Mouse (Mus musculus) liver, postnatal 0 days (tissue): ENCODE data around the gene Map2k3. TPM values are rescaled to one million over a fixed set of nuclear protein-coding genes. Genes with fewer than 3 reads are reported as not detected.

Experiments used
- ATAC-seq: fragments of 200-750 bp; cut with Nextera tagmentation; 2 replicates; pipeline ENCODE4 v1.8.0; 2017; ENCODE audit warnings: mild to moderate bottlenecking, moderate library complexity
- DNase-seq: peaks from one replicate; pipeline ENCODE4 v3.0.0-alpha.2; 2016
- H3K27ac ChIP-seq: fragments of 300-500 bp; sonication (generic); 2 replicates; pipeline ENCODE4 v1.5.1; 2014; ENCODE audit warnings: antibody characterized with exemption, moderate library complexity, mild to moderate bottlenecking, low read depth
- H3K27me3 ChIP-seq: fragments of 300-500 bp; sonication (generic); 2 replicates; pipeline ENCODE4 v1.6.1; 2014; ENCODE audit warnings: low read length, control low read depth, mixed read lengths; ENCODE audit not compliant: insufficient read depth
- H3K36me3 ChIP-seq: fragments of 300-500 bp; sonication (generic); replicated peaks from 2 replicates; pipeline ENCODE4 v1.6.1; 2014; ENCODE audit warnings: mild to moderate bottlenecking, control low read depth, low read length, moderate library complexity, mixed read lengths; ENCODE audit not compliant: insufficient read depth
- H3K4me1 ChIP-seq: fragments of 300-500 bp; sonication (generic); 2 replicates; pipeline ENCODE4 v1.6.1; 2014; ENCODE audit warnings: antibody characterized with exemption, mild to moderate bottlenecking, control low read depth; ENCODE audit not compliant: insufficient read depth
- H3K4me2 ChIP-seq: fragments of 300-500 bp; sonication (generic); 2 replicates; pipeline ENCODE4 v1.6.1; 2014; ENCODE audit warnings: low read depth, mild to moderate bottlenecking, low read length, moderate library complexity, mixed read lengths
- H3K4me3 ChIP-seq: fragments of 300-500 bp; sonication (generic); 2 replicates; pipeline ENCODE4 v1.5.1; 2014; ENCODE audit warnings: low read depth, low read length
- H3K9ac ChIP-seq: fragments of 300-500 bp; sonication (generic); replicated peaks from 2 replicates; pipeline ENCODE4 v1.6.1; 2014; ENCODE audit warnings: mild to moderate bottlenecking, moderate library complexity
- H3K9me3 ChIP-seq: fragments of 300-500 bp; sonication (generic); 2 replicates; pipeline ENCODE4 v1.6.1; 2016; ENCODE audit warnings: mild to moderate bottlenecking, control low read depth, low read length, mixed read lengths
- CTCF ChIP-seq: sonication (generic); IDR thresholded peaks from 2 replicates; pipeline ENCODE4 v1.5.1; 2016; ENCODE audit warnings: antibody characterized with exemption, low read depth
- EP300 ChIP-seq: IDR thresholded peaks from 2 replicates; pipeline ENCODE4 v1.6.1; 2016; ENCODE audit warnings: antibody characterized with exemption, low read depth, mild to moderate bottlenecking
- WGBS: fragments of 180-500 bp; shearing (Covaris S2); extraction: QIAGEN DNeasy Blood & Tissue Kit; methylation state at CpG from one replicate; pipeline ENCODE4 v1.1.7; 2014; ENCODE audit not compliant: insufficient replicate concordance; 5-methylcytosine and 5-hydroxymethylcytosine counted together
- polyA plus RNA-seq: library from polyadenylated mRNA; unstranded; fragments of >200 nt; fragmentation: Nextera tagmentation; extraction: Ambion mirVana; gene quantifications from 2 replicates; pipeline ENCODE4 v1.2.1, GENCODE M21; 2015

The Map2k3 gene
- polyA plus RNA-seq, 1 experiment from 2014 or later: 66.5 TPM

- Histone ChIP-seq H3K4me1 (peaks cover 8% of the 10 kb centered on the region), H3K27me3 (no peaks in the 10 kb centered on the region), H3K9me3 (no peaks in the 10 kb centered on the region), H3K9ac (no peak overlapping the region), H3K4me2 (no peak overlapping the region), H3K36me3 (peaks cover 62% of the 10 kb centered on the region), H3K27ac (no peak overlapping the region), H3K4me3 (no peak overlapping the region)
- no peak for TF ChIP-seq EP300
- TF ChIP-seq CTCF: no peak
- no peak for DNase-seq
- 89% methylated on average over 5 of the region's 5 CpGs for WGBS
- ATAC-seq: no peak
These were observed 20.1 kb downstream of the Map2k3 start for GRCm38 (mm10) chr11:60951896-60952295.

- Histone ChIP-seq H3K4me3 (no peak overlapping the region), H3K4me1 (peaks cover 8% of the 10 kb centered on the region), H3K9ac (no peak overlapping the region), H3K36me3 (peaks cover 57% of the 10 kb centered on the region), H3K27me3 (no peaks in the 10 kb centered on the region), H3K4me2 (no peak overlapping the region), H3K27ac (no peak overlapping the region), H3K9me3 (no peaks in the 10 kb centered on the region)
- WGBS: 88% methylated on average over 3 of the region's 3 CpGs
- ATAC-seq: no peak
- no peak for TF ChIP-seq CTCF
- no peak for TF ChIP-seq EP300
- DNase-seq: no peak
These were observed 20.5 kb downstream of the Map2k3 start for GRCm38 (mm10) chr11:60952362-60952761.

- H3K4me2 ChIP-seq: no peak overlapping the region
- H3K4me3 ChIP-seq: no peak overlapping the region
- TF ChIP-seq EP300 (no peak), CTCF (no peak)
- H3K27me3 ChIP-seq: no peaks in the 10 kb centered on the region
- no peak overlapping the region for H3K9ac ChIP-seq
- peaks cover 8% of the 10 kb centered on the region for H3K4me1 ChIP-seq
- WGBS: 90% methylated on average over 6 of the region's 6 CpGs
- no peak for DNase-seq
- peaks cover 51% of the 10 kb centered on the region for H3K36me3 ChIP-seq
- no peak overlapping the region for H3K27ac ChIP-seq
- ATAC-seq: no peak
- no peaks in the 10 kb centered on the region for H3K9me3 ChIP-seq
These were observed 21.2 kb downstream of the Map2k3 start for GRCm38 (mm10) chr11:60952986-60953385.

GRCm38 (mm10) chr11:60953803-60954202, 22.0 kb downstream of the Map2k3 start:
- DNase-seq (peak; percentile 92), ATAC-seq (peak; percentile 92)
- H3K9me3 ChIP-seq: no peaks in the 10 kb centered on the region
- H3K27ac ChIP-seq: no peak overlapping the region
- H3K4me3 ChIP-seq: no peak overlapping the region
- H3K4me1 ChIP-seq: peaks cover 8% of the 10 kb centered on the region
- no peak for TF ChIP-seq EP300
- TF ChIP-seq CTCF: peak; percentile 86
- peaks cover 43% of the 10 kb centered on the region for H3K36me3 ChIP-seq
- no peak overlapping the region for H3K9ac ChIP-seq
- 0 out of 2 replicates have a peak overlapping the region, but pooled peaks have one; percentile 4 for H3K4me2 ChIP-seq
- 16% methylated on average over 15 of the region's 15 CpGs for WGBS
- no peaks in the 10 kb centered on the region for H3K27me3 ChIP-seq

- WGBS: 78% methylated on average over 10 of the region's 10 CpGs
- no peak overlapping the region for H3K4me3 ChIP-seq
- H3K4me1 ChIP-seq: peaks cover 8% of the 10 kb centered on the region
- H3K36me3 ChIP-seq: peaks cover 36% of the 10 kb centered on the region
- no peak overlapping the region for H3K27ac ChIP-seq
- ATAC-seq (peak; percentile 77), DNase-seq (no peak)
- H3K9me3 ChIP-seq: no peaks in the 10 kb centered on the region
- no peak for TF ChIP-seq EP300
- TF ChIP-seq CTCF: no peak
- no peaks in the 10 kb centered on the region for H3K27me3 ChIP-seq
- no peak overlapping the region for H3K9ac ChIP-seq
- H3K4me2 ChIP-seq: 0 out of 2 replicates have a peak overlapping the region, but pooled peaks have one; percentile 4
These were observed 22.6 kb downstream of the Map2k3 start for GRCm38 (mm10) chr11:60954255-60955104.

GRCm38 (mm10) chr11:60955621-60956383, 24.0 kb downstream of the Map2k3 start:
- H3K4me2 ChIP-seq: no peak overlapping the region
- H3K9me3 ChIP-seq: no peaks in the 10 kb centered on the region
- no peak overlapping the region for H3K27ac ChIP-seq
- TF ChIP-seq CTCF: no peak
- TF ChIP-seq EP300: no peak
- WGBS: 73% methylated on average over 9 of the region's 9 CpGs
- no peak for ATAC-seq
- H3K27me3 ChIP-seq: no peaks in the 10 kb centered on the region
- no peak for DNase-seq
- H3K9ac ChIP-seq: no peak overlapping the region
- peaks cover 26% of the 10 kb centered on the region for H3K36me3 ChIP-seq
- no peak overlapping the region for H3K4me3 ChIP-seq
- H3K4me1 ChIP-seq: peaks cover 8% of the 10 kb centered on the region
